Mouse (Mus musculus): ENCODE data around the gene Gm44579. TPM values are rescaled to one million over a fixed set of nuclear protein-coding genes. Genes with fewer than 3 reads are reported as not detected.

The Gm44579 gene
- total RNA-seq (2014; fragmentation: Nextera tagmentation): not detected in 2 replicates
- total RNA-seq (2017): 0.22 TPM in 1 of 2 replicates, not detected in the other
- polyA plus RNA-seq (2012): not detected in 2 replicates

DNA sequence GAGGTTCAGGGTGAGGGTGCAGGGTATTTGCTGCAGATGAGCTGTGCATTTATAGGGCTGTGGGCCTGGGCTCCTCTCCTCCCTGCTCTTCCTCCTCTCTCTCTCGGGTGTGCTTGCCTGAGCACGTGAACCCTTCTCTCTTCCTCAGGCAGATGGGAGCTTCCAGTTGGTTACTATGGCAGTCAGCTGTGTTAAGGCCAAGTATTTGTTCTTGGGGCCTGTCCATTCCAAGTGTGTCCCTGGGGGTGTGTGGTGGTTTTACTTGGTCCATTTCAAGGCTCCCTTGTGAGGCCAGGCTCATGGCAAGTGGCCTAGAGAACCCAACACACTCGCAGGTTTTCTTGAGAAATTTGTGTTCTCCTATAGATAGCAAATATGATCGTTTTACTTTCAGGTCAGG lies at the start of gene Gm44579, which contains the start of gene Olfr287:
Gm44579 (minus strand) TSS at position 101 of the 400 bp plus-strand sequence.
Olfr287 (minus strand) TSS at position 180 of the 400 bp plus-strand sequence.
- TF ChIP-seq GATA1 (IDR thresholded peaks at IDR 0.05; ENCODE audit: borderline replicate concordance, low read length) (no peak), GATA2 (IDR thresholded peaks at IDR 0.05; ENCODE audit: borderline replicate concordance, low read depth, low read length) (no peak), CTCF (IDR thresholded peaks at IDR 0.05; ENCODE audit: low read depth, low read length) (no peak), TAL1 (conservative IDR thresholded peaks at IDR 0.05; ENCODE audit: low read depth, low read length) (no peak), POLR2AphosphoS5 (IDR thresholded peaks at IDR 0.05; ENCODE audit: insufficient replicate concordance, low read depth, low read length) (no peak)
- ATAC-seq (ENCODE audit: extremely low read depth, insufficient number of reproducible peaks, low FRiP score, poor library complexity, severe bottlenecking): no peak
- no peaks in the 10 kb centered on the region for H3K4me1 ChIP-seq (ENCODE audit: insufficient read depth, low read depth, low read length)

DNA sequence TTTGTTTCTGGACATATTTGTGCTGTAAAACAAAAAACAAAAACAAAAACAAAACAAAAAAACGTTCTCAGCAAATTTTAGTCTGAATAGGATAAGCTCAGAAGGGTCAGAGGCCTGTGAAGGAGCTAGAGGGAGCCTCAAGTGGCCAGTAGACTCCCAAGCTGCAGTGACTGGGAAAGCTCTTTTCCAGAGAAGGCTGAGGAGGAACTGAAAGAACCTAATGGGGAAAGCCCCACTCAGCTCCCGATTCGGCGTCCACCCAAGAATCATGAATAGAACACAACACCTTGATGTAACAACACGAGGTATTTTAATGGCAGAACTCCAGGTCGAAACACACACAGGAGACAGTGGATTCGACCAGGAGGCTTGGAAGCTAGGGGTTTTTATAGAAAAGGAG lies 37.0 kb upstream of the Gm44579 start:
- TF ChIP-seq GATA2 (IDR thresholded peaks at IDR 0.05; ENCODE audit: borderline replicate concordance, low read depth, low read length) (no peak), CTCF (IDR thresholded peaks at IDR 0.05; ENCODE audit: low read depth, low read length) (no peak), TAL1 (conservative IDR thresholded peaks at IDR 0.05; ENCODE audit: low read depth, low read length) (no peak), POLR2AphosphoS5 (IDR thresholded peaks at IDR 0.05; ENCODE audit: insufficient replicate concordance, low read depth, low read length) (no peak), GATA1 (IDR thresholded peaks at IDR 0.05; ENCODE audit: borderline replicate concordance, low read length) (no peak)
- Histone ChIP-seq H3K4me3 (ENCODE audit: low read depth, low read length) (no peak overlapping the region), H3K36me3 (replicated peaks) (peaks cover 2% of the 10 kb centered on the region), H3K27me3 (ENCODE audit: insufficient read depth, low read length) (no peaks in the 10 kb centered on the region; the same call in 1 of the 2 replicates), H3K4me1 (ENCODE audit: insufficient read depth, low read depth, low read length) (peaks cover 4% of the 10 kb centered on the region; the same call in 1 of the 2 replicates), H3K9me3 (replicated peaks) (no peaks in the 10 kb centered on the region)
- ATAC-seq (ENCODE audit: extremely low read depth, insufficient number of reproducible peaks, low FRiP score, poor library complexity, severe bottlenecking) (no peak), DNase-seq (ENCODE audit: low spot score) (no peak)

More for the DNA sequence above, at the start of gene Gm44579, which contains the start of gene Olfr287:
- no peak for DNase-seq (ENCODE audit: low spot score)
- Histone ChIP-seq H3K4me3 (ENCODE audit: low read depth, low read length) (no peak within 1 kb of the TSS), H3K9me3 (replicated peaks) (peaks cover 2% of the 10 kb centered on the region; the same call in 1 of the 2 replicates), H3K36me3 (replicated peaks) (no peaks in the 10 kb centered on the region), H3K27me3 (ENCODE audit: insufficient read depth, low read length) (no peaks in the 10 kb centered on the region; the same call in 1 of the 2 replicates)

DNA sequence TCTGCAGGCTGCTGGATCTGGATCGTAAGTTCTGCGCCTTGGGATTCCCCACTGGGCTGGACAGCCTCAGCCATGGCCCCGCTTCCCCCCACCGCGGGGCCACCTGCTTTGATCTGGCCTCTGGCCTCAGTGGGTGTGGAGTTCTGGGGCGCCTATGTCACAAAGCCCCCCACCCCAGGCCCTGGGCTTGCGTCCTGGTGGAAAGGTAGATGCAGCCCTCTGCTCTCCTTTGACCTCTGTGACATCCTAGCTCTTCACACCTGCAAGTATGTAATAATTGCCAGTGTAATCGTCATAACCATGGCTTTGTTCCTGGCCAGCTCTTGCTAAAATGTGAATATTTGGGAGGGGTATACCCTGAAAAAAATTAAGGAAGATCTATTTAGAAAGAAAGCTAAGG lies 36.4 kb upstream of the Gm44579 start, which contains the start of gene H1fnt:
H1fnt (minus strand) TSS at position 101 of the 400 bp plus-strand sequence.
- Histone ChIP-seq H3K36me3 (replicated peaks) (peaks cover 2% of the 10 kb centered on the region), H3K9me3 (replicated peaks) (no peaks in the 10 kb centered on the region), H3K4me1 (ENCODE audit: insufficient read depth, low read depth, low read length) (peaks cover 4% of the 10 kb centered on the region; the same call in 1 of the 2 replicates), H3K27me3 (ENCODE audit: insufficient read depth, low read length) (no peaks in the 10 kb centered on the region; the same call in 1 of the 2 replicates), H3K4me3 (ENCODE audit: low read depth, low read length) (no peak within 1 kb of the TSS)
- DNase-seq (ENCODE audit: low spot score) (no peak), ATAC-seq (ENCODE audit: extremely low read depth, insufficient number of reproducible peaks, low FRiP score, poor library complexity, severe bottlenecking) (no peak)
- no peak for TF ChIP-seq GATA2 (IDR thresholded peaks at IDR 0.05; ENCODE audit: borderline replicate concordance, low read depth, low read length)
- TF ChIP-seq POLR2AphosphoS5 (IDR thresholded peaks at IDR 0.05; ENCODE audit: insufficient replicate concordance, low read depth, low read length): no peak
- no peak for TF ChIP-seq GATA1 (IDR thresholded peaks at IDR 0.05; ENCODE audit: borderline replicate concordance, low read length)
- TF ChIP-seq CTCF (IDR thresholded peaks at IDR 0.05; ENCODE audit: low read depth, low read length): no peak
- no peak for TF ChIP-seq TAL1 (conservative IDR thresholded peaks at IDR 0.05; ENCODE audit: low read depth, low read length)

DNA sequence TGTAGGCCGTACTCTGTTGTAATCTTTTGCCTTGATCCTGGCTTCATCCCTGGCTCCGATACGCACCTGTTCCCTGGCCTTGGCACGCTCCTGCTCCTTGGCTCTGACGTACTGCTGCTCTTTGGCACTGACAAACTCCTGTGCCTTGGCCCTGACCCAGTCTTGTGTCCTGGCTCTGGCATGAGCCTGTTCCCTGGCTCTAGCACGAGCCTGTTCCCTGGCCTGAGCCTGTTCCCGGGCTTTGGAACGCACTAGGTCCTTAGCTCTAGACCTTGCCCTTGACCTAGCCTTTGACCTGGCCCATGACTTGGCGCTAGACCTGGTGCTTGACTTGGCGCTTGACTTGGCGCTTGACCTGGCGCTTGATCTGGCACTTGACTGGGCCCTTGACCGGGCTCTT lies 35.5 kb upstream of the Gm44579 start:
- H3K4me3 ChIP-seq (ENCODE audit: low read depth, low read length): no peak overlapping the region
- no peaks in the 10 kb centered on the region for H3K9me3 ChIP-seq (replicated peaks)
- H3K27me3 ChIP-seq (ENCODE audit: insufficient read depth, low read length): no peaks in the 10 kb centered on the region; the same call in 1 of the 2 replicates
- H3K4me1 ChIP-seq (ENCODE audit: insufficient read depth, low read depth, low read length): peaks cover 4% of the 10 kb centered on the region; the same call in 1 of the 2 replicates
- ATAC-seq (ENCODE audit: extremely low read depth, insufficient number of reproducible peaks, low FRiP score, poor library complexity, severe bottlenecking): no peak
- TF ChIP-seq GATA1 (IDR thresholded peaks at IDR 0.05; ENCODE audit: borderline replicate concordance, low read length): no peak
- no peak for TF ChIP-seq TAL1 (conservative IDR thresholded peaks at IDR 0.05; ENCODE audit: low read depth, low read length)
- no peak for TF ChIP-seq GATA2 (IDR thresholded peaks at IDR 0.05; ENCODE audit: borderline replicate concordance, low read depth, low read length)
- no peak for TF ChIP-seq POLR2AphosphoS5 (IDR thresholded peaks at IDR 0.05; ENCODE audit: insufficient replicate concordance, low read depth, low read length)
- no peak for TF ChIP-seq CTCF (IDR thresholded peaks at IDR 0.05; ENCODE audit: low read depth, low read length)
- peaks cover 2% of the 10 kb centered on the region for H3K36me3 ChIP-seq (replicated peaks)
- DNase-seq (ENCODE audit: low spot score): no peak

DNA sequence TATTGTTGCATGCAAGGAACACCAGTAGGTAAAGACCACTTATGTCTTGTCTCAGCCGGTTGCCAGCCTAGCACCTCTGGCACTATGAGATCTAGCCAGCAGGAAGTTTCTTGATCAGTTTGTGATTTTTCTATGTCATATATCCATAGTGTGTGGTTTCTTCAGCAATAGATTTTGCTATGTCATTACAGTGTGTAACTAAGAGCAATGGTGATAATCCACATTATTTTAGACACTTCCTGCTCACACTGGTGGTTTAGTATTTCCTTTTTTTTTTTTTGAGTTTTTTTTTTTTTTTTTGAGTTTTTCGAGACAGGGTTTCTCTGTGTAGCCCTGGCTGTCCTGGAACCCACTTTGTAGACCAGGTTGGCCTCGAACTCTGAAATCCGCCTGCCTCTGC lies 14.7 kb upstream of the Gm44579 start:
- Histone ChIP-seq H3K36me3 (replicated peaks) (no peaks in the 10 kb centered on the region), H3K9me3 (replicated peaks) (no peaks in the 10 kb centered on the region), H3K27me3 (ENCODE audit: insufficient read depth, low read length) (no peaks in the 10 kb centered on the region), H3K4me1 (ENCODE audit: insufficient read depth, low read depth, low read length) (no peaks in the 10 kb centered on the region), H3K4me3 (ENCODE audit: low read depth, low read length) (no peak overlapping the region)
- no peak for TF ChIP-seq POLR2AphosphoS5 (IDR thresholded peaks at IDR 0.05; ENCODE audit: insufficient replicate concordance, low read depth, low read length)
- no peak for DNase-seq (ENCODE audit: low spot score)
- ATAC-seq (ENCODE audit: extremely low read depth, insufficient number of reproducible peaks, low FRiP score, poor library complexity, severe bottlenecking): no peak

DNA sequence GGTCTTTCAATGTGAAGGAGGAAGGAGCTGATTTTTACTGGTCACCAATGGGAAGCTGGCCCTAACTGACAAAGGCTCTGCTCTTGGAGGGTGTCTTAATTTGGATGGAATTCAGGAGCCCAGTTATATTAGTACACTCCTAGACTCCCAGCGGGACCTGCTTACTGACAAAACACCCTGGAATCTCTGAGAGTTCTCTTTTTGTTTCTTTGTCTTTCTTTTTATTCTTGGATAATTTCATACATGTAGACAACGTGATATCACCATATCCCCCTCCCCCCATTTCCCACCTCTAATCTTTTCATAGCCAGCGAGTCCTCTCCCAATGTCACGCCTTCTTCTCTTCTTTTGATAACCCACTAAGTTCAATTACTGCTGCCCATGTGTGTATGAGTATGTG lies 13.6 kb upstream of the Gm44579 start, which contains the start of gene Olfr286:
Olfr286 (minus strand) TSS at position 101 of the 400 bp plus-strand sequence.
- ATAC-seq (ENCODE audit: extremely low read depth, insufficient number of reproducible peaks, low FRiP score, poor library complexity, severe bottlenecking): no peak
- no peaks in the 10 kb centered on the region for H3K4me1 ChIP-seq (ENCODE audit: insufficient read depth, low read depth, low read length)
- no peak for DNase-seq (ENCODE audit: low spot score)
- H3K9me3 ChIP-seq (replicated peaks): no peaks in the 10 kb centered on the region
- no peaks in the 10 kb centered on the region for H3K27me3 ChIP-seq (ENCODE audit: insufficient read depth, low read length)
- TF ChIP-seq POLR2AphosphoS5 (IDR thresholded peaks at IDR 0.05; ENCODE audit: insufficient replicate concordance, low read depth, low read length) (no peak), GATA1 (IDR thresholded peaks at IDR 0.05; ENCODE audit: borderline replicate concordance, low read length) (no peak), CTCF (IDR thresholded peaks at IDR 0.05; ENCODE audit: low read depth, low read length) (no peak), GATA2 (IDR thresholded peaks at IDR 0.05; ENCODE audit: borderline replicate concordance, low read depth, low read length) (no peak), TAL1 (conservative IDR thresholded peaks at IDR 0.05; ENCODE audit: low read depth, low read length) (no peak)
- H3K36me3 ChIP-seq (replicated peaks): no peaks in the 10 kb centered on the region
- H3K4me3 ChIP-seq (ENCODE audit: low read depth, low read length): no peak within 1 kb of the TSS

Measured in G1E (cell line).